Mouse (Mus musculus) liver, adult 2 months (tissue): ENCODE results near the gene Ifi27l2b.

Source experiments
- CTCF ChIP-seq: fragments of 200-500 bp; IDR thresholded peaks from 2 replicates; pipeline ENCODE4 v1.5.1; 2011; ENCODE audit warnings: low read depth, low read length, control low read depth
- POLR2A ChIP-seq: fragments of 200-500 bp; IDR thresholded peaks from 2 replicates; pipeline ENCODE4 v1.6.1; 2011; ENCODE audit warnings: low read length, control low read depth; ENCODE audit not compliant: insufficient read depth; ENCODE audit errors: extremely low read depth

DNA sequence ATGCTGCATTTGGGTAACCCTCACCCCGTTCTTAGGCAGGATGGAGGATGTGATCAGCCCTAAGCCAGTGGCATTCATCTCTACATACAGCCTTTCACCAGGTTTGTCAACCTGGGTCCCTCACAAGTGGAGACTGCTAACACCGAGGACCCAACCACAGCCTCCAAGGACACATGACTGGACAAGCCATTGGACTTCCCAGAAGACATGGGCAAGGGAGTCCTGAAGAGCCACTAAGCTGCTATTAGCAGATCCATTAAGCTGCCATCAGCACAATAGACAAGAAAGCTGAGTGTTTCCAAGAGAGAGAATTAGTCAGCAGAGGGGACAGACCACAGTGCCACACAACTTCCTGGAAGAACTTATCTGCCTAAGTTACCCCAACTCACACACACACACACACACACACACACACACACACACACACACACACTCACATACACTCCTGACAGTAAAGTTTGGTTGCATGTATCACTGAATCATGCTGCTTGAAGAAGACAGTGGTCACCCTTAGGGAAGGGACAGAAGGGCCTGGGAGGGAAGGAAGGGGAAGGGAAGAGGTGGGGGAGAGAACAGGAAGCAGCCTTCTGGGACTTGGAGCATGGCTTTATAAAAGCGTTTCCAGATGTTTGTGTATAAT is 34.2 kb upstream of the Ifi27l2b start:
- TF ChIP-seq POLR2A (no peak), CTCF (no peak)
